Mouse (Mus musculus) liver, postnatal 0 days (tissue): ENCODE results near the gene Zfp580. TPM values are rescaled to one million over a fixed set of nuclear protein-coding genes. Genes with fewer than 3 reads are reported as not detected.

Source experiments
- ATAC-seq: fragments of 200-750 bp; cut with Nextera tagmentation; 2 replicates; pipeline ENCODE4 v1.8.0; 2017; ENCODE audit warnings: mild to moderate bottlenecking, moderate library complexity
- DNase-seq: peaks from one replicate; pipeline ENCODE4 v3.0.0-alpha.2; 2016
- H3K27ac ChIP-seq: fragments of 300-500 bp; sonication (generic); 2 replicates; pipeline ENCODE4 v1.5.1; 2014; ENCODE audit warnings: antibody characterized with exemption, moderate library complexity, mild to moderate bottlenecking, low read depth
- H3K27me3 ChIP-seq: fragments of 300-500 bp; sonication (generic); 2 replicates; pipeline ENCODE4 v1.6.1; 2014; ENCODE audit warnings: low read length, control low read depth, mixed read lengths; ENCODE audit not compliant: insufficient read depth
- H3K36me3 ChIP-seq: fragments of 300-500 bp; sonication (generic); replicated peaks from 2 replicates; pipeline ENCODE4 v1.6.1; 2014; ENCODE audit warnings: mild to moderate bottlenecking, control low read depth, low read length, moderate library complexity, mixed read lengths; ENCODE audit not compliant: insufficient read depth
- H3K4me1 ChIP-seq: fragments of 300-500 bp; sonication (generic); 2 replicates; pipeline ENCODE4 v1.6.1; 2014; ENCODE audit warnings: antibody characterized with exemption, mild to moderate bottlenecking, control low read depth; ENCODE audit not compliant: insufficient read depth
- H3K4me2 ChIP-seq: fragments of 300-500 bp; sonication (generic); 2 replicates; pipeline ENCODE4 v1.6.1; 2014; ENCODE audit warnings: low read depth, mild to moderate bottlenecking, low read length, moderate library complexity, mixed read lengths
- H3K4me3 ChIP-seq: fragments of 300-500 bp; sonication (generic); 2 replicates; pipeline ENCODE4 v1.5.1; 2014; ENCODE audit warnings: low read depth, low read length
- H3K9ac ChIP-seq: fragments of 300-500 bp; sonication (generic); replicated peaks from 2 replicates; pipeline ENCODE4 v1.6.1; 2014; ENCODE audit warnings: mild to moderate bottlenecking, moderate library complexity
- H3K9me3 ChIP-seq: fragments of 300-500 bp; sonication (generic); 2 replicates; pipeline ENCODE4 v1.6.1; 2016; ENCODE audit warnings: mild to moderate bottlenecking, control low read depth, low read length, mixed read lengths
- CTCF ChIP-seq: sonication (generic); IDR thresholded peaks from 2 replicates; pipeline ENCODE4 v1.5.1; 2016; ENCODE audit warnings: antibody characterized with exemption, low read depth
- EP300 ChIP-seq: IDR thresholded peaks from 2 replicates; pipeline ENCODE4 v1.6.1; 2016; ENCODE audit warnings: antibody characterized with exemption, low read depth, mild to moderate bottlenecking
- WGBS: fragments of 180-500 bp; shearing (Covaris S2); extraction: QIAGEN DNeasy Blood & Tissue Kit; methylation state at CpG from one replicate; pipeline ENCODE4 v1.1.7; 2014; ENCODE audit not compliant: insufficient replicate concordance; 5-methylcytosine and 5-hydroxymethylcytosine counted together
- polyA plus RNA-seq: library from polyadenylated mRNA; unstranded; fragments of >200 nt; fragmentation: Nextera tagmentation; extraction: Ambion mirVana; gene quantifications from 2 replicates; pipeline ENCODE4 v1.2.1, GENCODE M21; 2015

Gene Zfp580
- polyA plus RNA-seq, 1 experiment from 2014 or later = 3.2 TPM

DNA sequence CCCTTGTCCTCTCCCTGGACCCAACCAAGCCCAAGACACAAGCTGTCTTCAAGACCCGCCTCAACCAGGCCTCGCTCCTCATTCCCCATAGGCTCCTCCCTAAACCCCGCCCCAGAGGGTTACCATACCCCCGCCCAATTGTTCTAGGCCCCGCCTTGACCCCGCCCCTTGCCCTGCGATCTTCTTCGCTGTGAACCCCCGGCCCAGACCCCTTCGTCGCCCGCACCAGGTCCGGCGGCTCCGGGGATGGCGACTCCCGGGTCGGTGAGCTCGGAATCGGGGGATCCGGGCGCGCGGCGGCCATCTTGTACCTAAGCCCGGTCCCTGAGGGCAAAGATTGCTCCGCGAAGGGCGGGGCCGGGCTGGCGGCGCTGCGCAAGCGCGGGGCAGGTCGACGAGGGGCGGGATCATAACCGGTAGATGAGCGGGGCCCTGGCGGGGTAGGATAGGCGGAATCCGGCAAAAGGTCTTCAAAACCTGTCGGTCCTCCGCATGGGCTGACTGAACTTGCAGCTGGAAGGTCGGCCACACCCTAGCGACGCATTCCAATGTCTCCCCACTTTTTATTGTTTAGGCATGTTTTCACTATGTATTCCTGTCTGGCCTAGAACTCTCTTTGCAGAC lies 13.1 kb upstream of the Zfp580 start, which contains the start of gene Zfp784:
Zfp784 (minus strand) TSS at position 338 of the 624 bp plus-strand sequence.
- H3K9me3 ChIP-seq = no peaks in the 10 kb centered on the region
- DNase-seq (peak; percentile 94), ATAC-seq (peak; percentile 99)
- WGBS = under 1% methylated on average over 46 of the region's 48 CpGs
- H3K4me3 ChIP-seq = peak within 1 kb of the TSS; percentile 67
- H3K4me2 ChIP-seq = peak within 1 kb of the TSS; percentile 69
- H3K36me3 ChIP-seq = no peaks in the 10 kb centered on the region; the same call in none of the 2 replicates
- H3K4me1 ChIP-seq = peaks cover 14% of the 10 kb centered on the region
- peak within 1 kb of the TSS; percentile 68 for H3K9ac ChIP-seq
- peak within 1 kb of the TSS; percentile 94 for H3K27ac ChIP-seq
- TF ChIP-seq CTCF (no peak), EP300 (peak; percentile 17; the same call in 1 of the 2 replicates)
- H3K27me3 ChIP-seq = no peaks in the 10 kb centered on the region

- ATAC-seq = no peak
- Histone ChIP-seq H3K36me3 (no peaks in the 10 kb centered on the region; the same call in 1 of the 2 replicates), H3K4me1 (peaks cover 14% of the 10 kb centered on the region), H3K27me3 (no peaks in the 10 kb centered on the region), H3K9me3 (no peaks in the 10 kb centered on the region), H3K4me2 (peak overlapping the region; percentile 69), H3K4me3 (peak overlapping the region; percentile 67), H3K9ac (peak overlapping the region; percentile 68), H3K27ac (peak overlapping the region; percentile 94; the same call in 1 of the 2 replicates)
- no peak for DNase-seq
- WGBS = 26% methylated on average over 5 of the region's 5 CpGs
- no peak for TF ChIP-seq CTCF
- TF ChIP-seq EP300 = no peak
Measured at GRCm38 (mm10) chr7:5038940-5039339, 12.4 kb upstream of the Zfp580 start.

GRCm38 (mm10) chr7:5044981-5045380 lies 6.4 kb upstream of the Zfp580 start:
- TF ChIP-seq EP300 (no peak), CTCF (no peak)
- H3K9me3 ChIP-seq = no peaks in the 10 kb centered on the region
- no peak overlapping the region for H3K9ac ChIP-seq
- no peak overlapping the region for H3K27ac ChIP-seq
- ATAC-seq (no peak), DNase-seq (no peak)
- H3K4me3 ChIP-seq = no peak overlapping the region
- no peaks in the 10 kb centered on the region for H3K36me3 ChIP-seq
- H3K27me3 ChIP-seq = no peaks in the 10 kb centered on the region
- H3K4me2 ChIP-seq = no peak overlapping the region
- 42% methylated on average over 2 of the region's 2 CpGs for WGBS
- no peaks in the 10 kb centered on the region for H3K4me1 ChIP-seq

- Histone ChIP-seq H3K9ac (no peak overlapping the region), H3K27me3 (peaks cover 7% of the 10 kb centered on the region; the same call in 1 of the 2 replicates), H3K4me2 (no peak overlapping the region), H3K27ac (no peak overlapping the region), H3K4me1 (peaks cover 4% of the 10 kb centered on the region), H3K4me3 (no peak overlapping the region), H3K36me3 (no peaks in the 10 kb centered on the region), H3K9me3 (no peaks in the 10 kb centered on the region)
- 60% methylated on average over 2 of the region's 2 CpGs for WGBS
- ATAC-seq = no peak
- no peak for DNase-seq
- no peak for TF ChIP-seq EP300
- peak; percentile 36; the same call in 1 of the 2 replicates for TF ChIP-seq CTCF
Measured at GRCm38 (mm10) chr7:5046112-5046511, 5.2 kb upstream of the Zfp580 start.

GRCm38 (mm10) chr7:5047313-5047712 lies 4.0 kb upstream of the Zfp580 start:
- peak; percentile 61 for TF ChIP-seq CTCF
- TF ChIP-seq EP300 = no peak
- no peaks in the 10 kb centered on the region for H3K9me3 ChIP-seq
- WGBS = 12% methylated on average over 2 of the region's 2 CpGs
- DNase-seq (no peak), ATAC-seq (no peak)
- no peak overlapping the region for H3K4me3 ChIP-seq
- peaks cover 10% of the 10 kb centered on the region for H3K4me1 ChIP-seq
- no peak overlapping the region for H3K27ac ChIP-seq
- H3K36me3 ChIP-seq = no peaks in the 10 kb centered on the region
- no peak overlapping the region for H3K4me2 ChIP-seq
- H3K27me3 ChIP-seq = peaks cover 19% of the 10 kb centered on the region
- H3K9ac ChIP-seq = no peak overlapping the region

DNA sequence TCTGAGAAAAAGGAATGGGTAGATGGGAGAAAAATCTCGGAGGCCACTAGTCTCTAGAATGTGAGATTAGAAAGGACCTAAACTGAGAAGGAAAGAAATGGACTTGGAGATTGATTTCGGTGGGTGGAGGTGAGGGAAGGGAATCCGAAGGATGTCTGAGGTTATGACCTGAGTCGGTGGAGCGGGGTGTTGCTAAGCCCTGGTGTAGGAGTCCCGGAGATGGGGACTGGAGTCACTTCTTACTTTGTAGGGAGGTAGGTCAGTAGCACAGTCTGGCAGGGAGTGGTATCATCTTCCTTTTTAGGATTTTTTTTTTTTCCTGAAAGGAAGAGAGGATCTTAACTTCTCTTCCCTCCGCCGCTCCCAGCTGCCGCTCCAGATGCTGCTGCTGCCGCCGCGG lies 1.1 kb downstream of the Zfp580 start:
- Histone ChIP-seq H3K4me2 (peak overlapping the region; percentile 81), H3K9me3 (no peaks in the 10 kb centered on the region), H3K9ac (0 out of 2 replicates have a peak overlapping the region, but pooled peaks have one; percentile 13), H3K27ac (no peak overlapping the region), H3K4me1 (peaks cover 25% of the 10 kb centered on the region), H3K36me3 (no peaks in the 10 kb centered on the region), H3K4me3 (peak overlapping the region; percentile 68), H3K27me3 (peaks cover 70% of the 10 kb centered on the region)
- WGBS = 6% methylated on average over 12 of the region's 12 CpGs
- no peak for DNase-seq
- TF ChIP-seq EP300 = no peak
- TF ChIP-seq CTCF = no peak
- ATAC-seq = no peak
